Mouse (Mus musculus) liver, postnatal 0 days (tissue): Measurements from ENCODE around the gene Sult2b1. TPM values are rescaled to one million over a fixed set of nuclear protein-coding genes. Genes with fewer than 3 reads are reported as not detected.
A peak's percentile ranks its signal among the peaks of the same experiment; 100 is the strongest.

Experiments
- ATAC-seq: fragments of 200-750 bp; cut with Nextera tagmentation; 2 replicates; pipeline ENCODE4 v1.8.0; 2017; ENCODE audit warnings: mild to moderate bottlenecking, moderate library complexity
- DNase-seq: peaks from one replicate; pipeline ENCODE4 v3.0.0-alpha.2; 2016
- H3K27ac ChIP-seq: fragments of 300-500 bp; sonication (generic); 2 replicates; pipeline ENCODE4 v1.5.1; 2014; ENCODE audit warnings: antibody characterized with exemption, moderate library complexity, mild to moderate bottlenecking, low read depth
- H3K27me3 ChIP-seq: fragments of 300-500 bp; sonication (generic); 2 replicates; pipeline ENCODE4 v1.6.1; 2014; ENCODE audit warnings: low read length, control low read depth, mixed read lengths; ENCODE audit not compliant: insufficient read depth
- H3K36me3 ChIP-seq: fragments of 300-500 bp; sonication (generic); replicated peaks from 2 replicates; pipeline ENCODE4 v1.6.1; 2014; ENCODE audit warnings: mild to moderate bottlenecking, control low read depth, low read length, moderate library complexity, mixed read lengths; ENCODE audit not compliant: insufficient read depth
- H3K4me1 ChIP-seq: fragments of 300-500 bp; sonication (generic); 2 replicates; pipeline ENCODE4 v1.6.1; 2014; ENCODE audit warnings: antibody characterized with exemption, mild to moderate bottlenecking, control low read depth; ENCODE audit not compliant: insufficient read depth
- H3K4me2 ChIP-seq: fragments of 300-500 bp; sonication (generic); 2 replicates; pipeline ENCODE4 v1.6.1; 2014; ENCODE audit warnings: low read depth, mild to moderate bottlenecking, low read length, moderate library complexity, mixed read lengths
- H3K4me3 ChIP-seq: fragments of 300-500 bp; sonication (generic); 2 replicates; pipeline ENCODE4 v1.5.1; 2014; ENCODE audit warnings: low read depth, low read length
- H3K9ac ChIP-seq: fragments of 300-500 bp; sonication (generic); replicated peaks from 2 replicates; pipeline ENCODE4 v1.6.1; 2014; ENCODE audit warnings: mild to moderate bottlenecking, moderate library complexity
- H3K9me3 ChIP-seq: fragments of 300-500 bp; sonication (generic); 2 replicates; pipeline ENCODE4 v1.6.1; 2016; ENCODE audit warnings: mild to moderate bottlenecking, control low read depth, low read length, mixed read lengths
- CTCF ChIP-seq: sonication (generic); IDR thresholded peaks from 2 replicates; pipeline ENCODE4 v1.5.1; 2016; ENCODE audit warnings: antibody characterized with exemption, low read depth
- EP300 ChIP-seq: IDR thresholded peaks from 2 replicates; pipeline ENCODE4 v1.6.1; 2016; ENCODE audit warnings: antibody characterized with exemption, low read depth, mild to moderate bottlenecking
- WGBS: fragments of 180-500 bp; shearing (Covaris S2); extraction: QIAGEN DNeasy Blood & Tissue Kit; methylation state at CpG from one replicate; pipeline ENCODE4 v1.1.7; 2014; ENCODE audit not compliant: insufficient replicate concordance; 5-methylcytosine and 5-hydroxymethylcytosine counted together
- polyA plus RNA-seq: library from polyadenylated mRNA; unstranded; fragments of >200 nt; fragmentation: Nextera tagmentation; extraction: Ambion mirVana; gene quantifications from 2 replicates; pipeline ENCODE4 v1.2.1, GENCODE M21; 2015

Sult2b1 gene
- polyA plus RNA-seq, 1 experiment from 2014 or later = 0.26 TPM

DNA sequence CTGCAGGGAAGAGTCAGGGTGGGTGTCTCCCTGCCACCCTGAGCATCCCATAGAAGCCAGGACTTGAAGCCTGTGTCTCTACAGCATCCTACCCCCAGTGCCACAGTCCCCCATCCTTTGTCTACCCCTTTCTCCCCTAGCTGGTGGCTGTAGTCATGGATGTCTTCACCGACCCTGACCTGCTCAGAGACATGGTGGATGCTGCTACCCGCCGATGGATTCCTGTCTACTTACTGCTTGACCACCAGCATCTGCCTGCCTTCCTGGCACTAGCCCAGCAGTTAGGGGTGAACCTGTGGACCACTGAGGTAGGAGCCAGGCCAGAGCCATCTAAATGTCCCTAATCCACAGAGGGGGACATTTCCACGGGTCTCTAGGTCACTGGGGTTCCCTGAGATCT is 61.2 kb downstream of the Sult2b1 start:
- 80% methylated on average over 4 of the region's 4 CpGs for WGBS
- Histone ChIP-seq H3K36me3 (peaks cover 21% of the 10 kb centered on the region), H3K9me3 (no peaks in the 10 kb centered on the region), H3K4me2 (no peak overlapping the region), H3K9ac (no peak overlapping the region), H3K27ac (no peak overlapping the region), H3K4me3 (no peak overlapping the region), H3K27me3 (no peaks in the 10 kb centered on the region), H3K4me1 (peaks cover 16% of the 10 kb centered on the region)
- no peak for TF ChIP-seq CTCF
- no peak for TF ChIP-seq EP300
- no peak for DNase-seq
- no peak for ATAC-seq

DNA sequence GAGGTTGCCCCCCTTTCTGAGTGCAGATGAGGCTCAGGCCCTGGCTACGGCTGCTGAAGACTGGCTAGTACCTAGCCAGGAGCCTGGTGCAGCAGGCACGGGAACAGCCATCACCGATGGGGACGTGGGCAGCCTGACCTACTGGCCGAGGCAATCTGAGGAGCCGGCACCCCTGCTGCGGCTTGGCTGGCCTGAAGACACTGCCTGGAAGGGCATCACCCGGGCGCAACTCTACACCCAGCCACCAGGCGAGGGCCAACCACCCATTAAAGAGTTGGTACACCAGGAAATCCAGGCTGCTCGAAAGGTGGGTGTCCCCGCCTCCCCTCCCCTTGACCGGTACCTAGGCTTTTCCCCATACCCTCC is 62.1 kb downstream of the Sult2b1 start:
- Histone ChIP-seq H3K36me3 (peaks cover 21% of the 10 kb centered on the region), H3K9me3 (no peaks in the 10 kb centered on the region), H3K4me3 (no peak overlapping the region), H3K9ac (no peak overlapping the region), H3K27ac (no peak overlapping the region), H3K27me3 (no peaks in the 10 kb centered on the region), H3K4me1 (peaks cover 12% of the 10 kb centered on the region), H3K4me2 (no peak overlapping the region)
- TF ChIP-seq CTCF (no peak; the same call in 1 of the 2 replicates), EP300 (no peak)
- no peak for ATAC-seq
- DNase-seq = peak; percentile 30
- 79% methylated on average over 13 of the region's 13 CpGs for WGBS

GRCm38 (mm10) chr7:45721642-45722347 is 62.7 kb downstream of the Sult2b1 start:
- Histone ChIP-seq H3K4me2 (no peak overlapping the region), H3K27me3 (no peaks in the 10 kb centered on the region), H3K4me1 (peaks cover 16% of the 10 kb centered on the region), H3K36me3 (peaks cover 21% of the 10 kb centered on the region), H3K4me3 (no peak overlapping the region), H3K9me3 (no peaks in the 10 kb centered on the region), H3K9ac (no peak overlapping the region), H3K27ac (no peak overlapping the region)
- TF ChIP-seq EP300 (no peak), CTCF (no peak)
- ATAC-seq (no peak), DNase-seq (no peak)
- 76% methylated on average over 13 of the region's 13 CpGs for WGBS

GRCm38 (mm10) chr7:45721234-45721571 is 63.3 kb downstream of the Sult2b1 start:
- no peak for ATAC-seq
- Histone ChIP-seq H3K4me1 (peaks cover 21% of the 10 kb centered on the region), H3K9me3 (no peaks in the 10 kb centered on the region), H3K36me3 (peaks cover 21% of the 10 kb centered on the region), H3K27me3 (no peaks in the 10 kb centered on the region), H3K4me2 (no peak overlapping the region), H3K9ac (no peak overlapping the region), H3K27ac (no peak overlapping the region), H3K4me3 (no peak overlapping the region)
- WGBS = 70% methylated on average over 7 of the region's 7 CpGs
- TF ChIP-seq EP300 (no peak), CTCF (no peak)
- no peak for DNase-seq

GRCm38 (mm10) chr7:45720413-45721233 is 63.8 kb downstream of the Sult2b1 start, which contains the start of gene Fam83e:
Fam83e (plus strand) TSS chr7:45721212.
- TF ChIP-seq EP300 (no peak), CTCF (peak; percentile 34)
- peaks cover 21% of the 10 kb centered on the region for H3K36me3 ChIP-seq
- H3K4me1 ChIP-seq = peaks cover 26% of the 10 kb centered on the region
- H3K4me3 ChIP-seq = no peak within 1 kb of the TSS
- H3K27ac ChIP-seq = no peak within 1 kb of the TSS
- H3K9ac ChIP-seq = no peak within 1 kb of the TSS
- H3K27me3 ChIP-seq = no peaks in the 10 kb centered on the region
- ATAC-seq (no peak), DNase-seq (no peak)
- H3K4me2 ChIP-seq = no peak within 1 kb of the TSS
- WGBS = 78% methylated on average over 14 of the region's 14 CpGs
- H3K9me3 ChIP-seq = no peaks in the 10 kb centered on the region

- Histone ChIP-seq H3K27me3 (no peaks in the 10 kb centered on the region), H3K9ac (peak overlapping the region; percentile 97), H3K4me1 (peaks cover 28% of the 10 kb centered on the region), H3K4me3 (no peak overlapping the region), H3K36me3 (peaks cover 21% of the 10 kb centered on the region), H3K9me3 (no peaks in the 10 kb centered on the region), H3K27ac (no peak overlapping the region), H3K4me2 (peak overlapping the region; percentile 89)
- TF ChIP-seq EP300 (no peak), CTCF (no peak)
- 88% methylated on average over 15 of the region's 16 CpGs for WGBS
- DNase-seq (no peak), ATAC-seq (no peak)
These were observed 64.6 kb downstream of the Sult2b1 start for GRCm38 (mm10) chr7:45719738-45720412.
